Comparison of ENCODE assay signal across 17 mouse cellular contexts in the genomic region with DNA sequence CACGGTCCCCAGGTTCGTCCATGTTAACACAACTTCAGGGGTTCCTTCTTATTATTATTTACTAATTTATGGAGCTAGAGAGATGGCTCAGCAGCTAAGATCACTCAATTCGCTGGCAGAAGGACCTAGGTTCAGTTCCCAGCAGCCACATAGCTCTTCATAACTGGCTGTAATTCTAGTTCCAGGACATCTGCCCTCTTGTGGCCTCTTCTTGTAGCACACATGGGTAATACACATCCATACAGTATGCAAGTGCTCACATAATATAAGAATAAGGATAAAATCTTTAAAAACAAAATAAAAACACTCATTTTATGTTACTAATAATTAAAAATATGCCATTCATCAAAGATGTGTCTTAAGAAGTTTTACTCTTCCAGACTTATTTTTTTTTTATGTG. TPM values are rescaled to one million over a fixed set of nuclear protein-coding genes. Genes with fewer than 3 reads are reported as not detected.
DNase-seq lines count a peak whose midpoint lies in the region; ATAC-seq and TF ChIP-seq lines count a peak whose summit lies in the region.
"Had no signal": no experiment of that assay in that cellular context is flagged by ENCODE, and none has a peak within 500 bp of the region (broad histone marks: within the 10 kb centered on the region; RNA-seq: fewer than 3 reads in every experiment).

No protein-coding gene starts in this region.

- DNase-seq in gastrocnemius, adult 2 months = no peak
- no peak for DNase-seq in gastrocnemius, postnatal 25 days
- no peak for DNase-seq in liver, postnatal 0 days
- DNase-seq in MEL (ENCODE audit: low read depth, low spot score) = peak; percentile 10
- peak; percentile 24 for DNase-seq in embryonic facial prominence, embryonic 11.5 days (ENCODE audit: low spot score)
- no peak for DNase-seq in ovary, postnatal 10 days (ENCODE audit: low spot score)
- DNase-seq in right cerebral cortex, postnatal 10 days (ENCODE audit: low spot score in 2 of 2) = no peak
- DNase-seq: adrenal gland, adult 8-10 months; cerebellum, adult 11 months; cerebellum, postnatal 25 days; kidney, postnatal 14 days; lung, adult 2 months; thymus, postnatal 36 days had no signal

- no peak for TF ChIP-seq POLR2A in MEL (IDR thresholded peaks at IDR 0.05; ENCODE audit: control insufficient read depth in 1 of 2, insufficient read depth in 1 of 2, low read depth in 1 of 2, low read length in 2 of 2, poor library complexity in 1 of 2)

- intact Hi-C loops in gastrocnemius, adult 2 months (cut with DNase I) = no loop called here

- WGBS in liver, postnatal 0 days (ENCODE audit: insufficient replicate concordance) = 71% methylated on average over 3 of the region's 3 CpGs
- WGBS in liver, embryonic 12.5 days (ENCODE audit: insufficient replicate concordance) = 56% methylated on average over 3 of the region's 3 CpGs
- WGBS in embryonic facial prominence, embryonic 11.5 days = 83% methylated on average over 3 of the region's 3 CpGs

- no peak overlapping the region for H3K9ac ChIP-seq in liver, postnatal 0 days (replicated peaks)
- no peak overlapping the region for H3K9ac ChIP-seq in liver, embryonic 12.5 days
- H3K9ac ChIP-seq in MEL (ENCODE audit: control insufficient read depth, low read depth, low read length, poor library complexity, severe bottlenecking) = no peak overlapping the region
- no peak overlapping the region for H3K9ac ChIP-seq in embryonic facial prominence, embryonic 11.5 days (replicated peaks; ENCODE audit: low read length)

- no peaks in the 10 kb centered on the region for H3K36me3 ChIP-seq in liver, postnatal 0 days (replicated peaks; ENCODE audit: insufficient read depth, low read length)
- no peaks in the 10 kb centered on the region for H3K36me3 ChIP-seq in liver, embryonic 12.5 days
- no peaks in the 10 kb centered on the region for H3K36me3 ChIP-seq in MEL (ENCODE audit: control insufficient read depth in 1 of 2, insufficient read depth in 2 of 2, low read length in 2 of 2)
- H3K36me3 ChIP-seq in embryonic facial prominence, embryonic 11.5 days (replicated peaks; ENCODE audit: control insufficient read depth, insufficient read depth, low read depth, low read length) = no peaks in the 10 kb centered on the region

- TF ChIP-seq EP300 in liver, postnatal 0 days (IDR thresholded peaks at IDR 0.05; ENCODE audit: low read depth) = no peak
- no peak for TF ChIP-seq EP300 in MEL (IDR thresholded peaks at IDR 0.05; ENCODE audit: low read depth in 1 of 2, low read length in 2 of 2)

- H3K27ac ChIP-seq in gastrocnemius, adult 2 months = no peak overlapping the region
- H3K27ac ChIP-seq in liver, postnatal 0 days (ENCODE audit: low read depth) = no peak overlapping the region
- no peak overlapping the region for H3K27ac ChIP-seq in liver, embryonic 12.5 days
- no peak overlapping the region for H3K27ac ChIP-seq in MEL (ENCODE audit: control insufficient read depth, low read depth, low read length)
- H3K27ac ChIP-seq in embryonic facial prominence, embryonic 11.5 days (replicated peaks; ENCODE audit: low read depth, low read length) = no peak overlapping the region

- no peaks in the 10 kb centered on the region for H3K4me1 ChIP-seq in liver, postnatal 0 days (ENCODE audit: insufficient read depth)
- no peaks in the 10 kb centered on the region for H3K4me1 ChIP-seq in liver, embryonic 12.5 days
- H3K4me1 ChIP-seq in MEL (ENCODE audit: control insufficient read depth in 1 of 2, insufficient read depth in 2 of 2, low read length in 2 of 2) = no peaks in the 10 kb centered on the region
- H3K4me1 ChIP-seq in embryonic facial prominence, embryonic 11.5 days (ENCODE audit: control insufficient read depth, insufficient read depth, low read length) = no peaks in the 10 kb centered on the region
- H3K4me1 ChIP-seq: megakaryocyte, embryonic 14.5 days had no signal

- ATAC-seq in liver, postnatal 0 days = no peak
- ATAC-seq in liver, embryonic 12.5 days = no peak
- ATAC-seq in embryonic facial prominence, embryonic 11.5 days (replicated peaks; ENCODE audit: insufficient number of reproducible peaks, low FRiP score, low TSS enrichment, low read depth) = no peak

- TF ChIP-seq RAD21 in MEL (IDR thresholded peaks at IDR 0.05; ENCODE audit: low read depth, low read length) = no peak

- peak; percentile 23; the same call in 1 of the 2 replicates for TF ChIP-seq CTCF in gastrocnemius, adult 2 months (IDR thresholded peaks at IDR 0.05)
- TF ChIP-seq CTCF in liver, postnatal 0 days (IDR thresholded peaks at IDR 0.05; ENCODE audit: low read depth) = peak; percentile 23; the same call in 1 of the 2 replicates
- TF ChIP-seq CTCF in MEL (IDR thresholded peaks at IDR 0.05 in 2 of 3, conservative IDR thresholded peaks at IDR 0.05 in 1 of 3; ENCODE audit: control insufficient read depth in 1 of 3, insufficient read depth in 1 of 3, low read depth in 2 of 3, low read length in 3 of 3, poor library complexity in 1 of 3, severe bottlenecking in 1 of 3) = peak in 2 of 3 experiments; percentile 20 to 37; a peak in 2 of 6 replicates

- no peaks in the 10 kb centered on the region for H3K27me3 ChIP-seq in liver, postnatal 0 days (ENCODE audit: insufficient read depth, low read length)
- no peaks in the 10 kb centered on the region for H3K27me3 ChIP-seq in liver, embryonic 12.5 days (replicated peaks)
- H3K27me3 ChIP-seq in MEL (ENCODE audit: control insufficient read depth in 1 of 2, insufficient read depth in 2 of 2, low read length in 2 of 2) = no peaks in the 10 kb centered on the region
- no peaks in the 10 kb centered on the region for H3K27me3 ChIP-seq in embryonic facial prominence, embryonic 11.5 days (ENCODE audit: control insufficient read depth, insufficient read depth, low read length)
- H3K27me3 ChIP-seq: megakaryocyte, embryonic 14.5 days had no signal

- H3K4me3 ChIP-seq in gastrocnemius, adult 2 months = no peak overlapping the region
- H3K4me3 ChIP-seq in liver, postnatal 0 days (ENCODE audit: low read depth, low read length) = no peak overlapping the region
- H3K4me3 ChIP-seq in liver, embryonic 12.5 days = no peak overlapping the region
- no peak overlapping the region for H3K4me3 ChIP-seq in MEL (ENCODE audit: control insufficient read depth in 1 of 2, insufficient read depth in 1 of 2, low read depth in 2 of 2, low read length in 2 of 2)
- no peak overlapping the region for H3K4me3 ChIP-seq in embryonic facial prominence, embryonic 11.5 days (ENCODE audit: low read depth, low read length)
- H3K4me3 ChIP-seq: erythroblast, embryonic 14.5 days; megakaryocyte, embryonic 14.5 days had no signal

- H3K79me2 ChIP-seq in MEL (ENCODE audit: control insufficient read depth, insufficient read depth, low read length, poor library complexity) = no peaks in the 10 kb centered on the region

- H3K9me3 ChIP-seq in liver, postnatal 0 days (ENCODE audit: low read length) = no peaks in the 10 kb centered on the region
- 0 out of 2 replicates have a peak, but pooled peaks cover 19% of the 10 kb centered on the region for H3K9me3 ChIP-seq in liver, embryonic 12.5 days (replicated peaks)
- no peaks in the 10 kb centered on the region for H3K9me3 ChIP-seq in MEL (replicated peaks; ENCODE audit: insufficient read depth, low read length)
- H3K9me3 ChIP-seq in embryonic facial prominence, embryonic 11.5 days (replicated peaks; ENCODE audit: control insufficient read depth, low read length) = no peaks in the 10 kb centered on the region

- no peak overlapping the region for H3K4me2 ChIP-seq in liver, postnatal 0 days (ENCODE audit: low read depth, low read length)
- no peak overlapping the region for H3K4me2 ChIP-seq in liver, embryonic 12.5 days
- H3K4me2 ChIP-seq in embryonic facial prominence, embryonic 11.5 days (ENCODE audit: low read depth, low read length) = no peak overlapping the region

TF ChIP-seq in MEL, 35 proteins besides CTCF, POLR2A, EP300 and RAD21:
- 0 out of 2 replicates have a peak, but pooled peaks have one; percentile 16 for TF ChIP-seq SMC3 (IDR thresholded peaks at IDR 0.05; ENCODE audit: low read depth, low read length)
- TF ChIP-seq ETS1 (IDR thresholded peaks at IDR 0.05; ENCODE audit: low read depth, low read length) = no peak

RNA-seq across cellular contexts. Expression of gene Dok5, which starts 23.9 kb away (rescaled TPM):
- 1 to 10 TPM; 2.9 to 3.8 TPM for total RNA-seq in gastrocnemius, adult 2 months (2021)
- total RNA-seq in gastrocnemius, postnatal 25 days (2021) = 1 to 10 TPM; 8.6 to 8.8 TPM
- polyA plus RNA-seq in liver, postnatal 0 days (2015; fragmentation: Nextera tagmentation; extraction: Ambion mirVana) = 0.21 and 0.34 TPM in 2 replicates
- 0.76 and 0.92 TPM in 2 replicates for polyA plus RNA-seq in liver, embryonic 12.5 days (2016; fragmentation: Nextera tagmentation; extraction: Ambion mirVana)
- total RNA-seq in MEL (2012; rRNA removed) = not detected in 2 replicates
- polyA plus RNA-seq in MEL (2012; ENCODE audit: insufficient read depth in 1 of 2, insufficient read length in 2 of 2, low read depth in 1 of 2, low replicate concordance in 2 of 2, missing spikeins in 1 of 2) = not detected
- polyA plus RNA-seq in embryonic facial prominence, embryonic 11.5 days (2014; fragmentation: Nextera tagmentation; extraction: Ambion mirVana) = 10.1 and 12.6 TPM in 2 replicates
- total RNA-seq: monocyte, adult 5-6 weeks had no signal
- polyA plus RNA-seq: erythroblast, embryonic 14.5 days had no signal

Comparison
In these comparisons a context has a peak if more than half of its experiments do, and no peak if none do; other contexts are left out.
1. DNase-seq: peak in MEL (single experiment) and embryonic facial prominence, embryonic 11.5 days (single experiment); none in gastrocnemius, adult 2 months (single experiment), gastrocnemius, postnatal 25 days (single experiment), liver, postnatal 0 days (single experiment), ovary, postnatal 10 days (single experiment) and right cerebral cortex, postnatal 10 days (0 of 2).
2. Peak in every context shown above with its lines, with median percentiles within 50 percentile points of each other: CTCF ChIP-seq.